Mouse (Mus musculus) G1E (cell line): Measurements from ENCODE around the gene Sass6.

Source experiments
- CTCF ChIP-seq: IDR thresholded peaks from 2 replicates; pipeline ENCODE4 v1.5.1; 2012; ENCODE audit warnings: low read depth, low read length, inconsistent platforms, mixed read lengths
- GATA1 ChIP-seq: IDR thresholded peaks from 2 replicates; pipeline ENCODE4 v1.6.1; 2012; ENCODE audit warnings: borderline replicate concordance, low read length, inconsistent platforms, mixed read lengths
- GATA2 ChIP-seq: IDR thresholded peaks from 2 replicates; pipeline ENCODE4 v1.6.1; 2012; ENCODE audit warnings: low read depth, low read length, inconsistent platforms, borderline replicate concordance
- POLR2AphosphoS5 ChIP-seq: IDR thresholded peaks from 2 replicates; pipeline ENCODE4 v1.6.1; 2012; ENCODE audit warnings: low read depth, low read length, inconsistent platforms; ENCODE audit not compliant: insufficient replicate concordance
- TAL1 ChIP-seq: conservative IDR thresholded peaks from 2 replicates; pipeline ENCODE4 v1.6.1; 2012; ENCODE audit warnings: low read depth, low read length, inconsistent platforms, mixed read lengths

- TF ChIP-seq CTCF (no peak), GATA1 (no peak), TAL1 (no peak), POLR2AphosphoS5 (no peak), GATA2 (no peak)
Observed at GRCm38 (mm10) chr3:116646387-116646786, 51.6 kb downstream of the Sass6 start.
